Mouse (Mus musculus) heart, embryonic 11.5 days (tissue): ENCODE results near the gene Cox19. TPM values are rescaled to one million over a fixed set of nuclear protein-coding genes. Genes with fewer than 3 reads are reported as not detected.

Experiments
- ATAC-seq: fragments of 200-750 bp; cut with Nextera tagmentation; replicated peaks from 2 replicates; pipeline ENCODE4 v1.8.0; 2017; ENCODE audit warnings: moderate library complexity; ENCODE audit not compliant: insufficient number of reproducible peaks, low FRiP score, low TSS enrichment
- H3K27ac ChIP-seq: fragments of 300-500 bp; sonication (generic); 2 replicates; pipeline ENCODE4 v1.5.1; 2014; ENCODE audit warnings: mild to moderate bottlenecking, low read depth, low read length
- H3K27me3 ChIP-seq: fragments of 300-500 bp; sonication (generic); 2 replicates; pipeline ENCODE4 v1.6.1; 2014; ENCODE audit warnings: mild to moderate bottlenecking, low read length, mixed read lengths; ENCODE audit not compliant: control insufficient read depth, insufficient read depth
- H3K36me3 ChIP-seq: fragments of 300-500 bp; sonication (generic); 2 replicates; pipeline ENCODE4 v1.6.1; 2014; ENCODE audit warnings: mild to moderate bottlenecking, low read length, moderate library complexity, mixed read lengths; ENCODE audit not compliant: control insufficient read depth, insufficient read depth
- H3K4me1 ChIP-seq: fragments of 300-500 bp; sonication (generic); 2 replicates; pipeline ENCODE4 v1.6.1; 2014; ENCODE audit warnings: low read length; ENCODE audit not compliant: control insufficient read depth, insufficient read depth
- H3K4me2 ChIP-seq: fragments of 300-500 bp; sonication (generic); 2 replicates; pipeline ENCODE4 v1.6.1; 2014; ENCODE audit warnings: mild to moderate bottlenecking, moderate library complexity
- H3K4me3 ChIP-seq: fragments of 300-500 bp; sonication (generic); 2 replicates; pipeline ENCODE4 v1.5.1; 2014; ENCODE audit warnings: low read depth, low read length
- H3K9ac ChIP-seq: fragments of 300-500 bp; sonication (generic); 2 replicates; pipeline ENCODE4 v1.6.1; 2014; ENCODE audit warnings: mild to moderate bottlenecking, low read depth, low read length, moderate library complexity
- H3K9me3 ChIP-seq: fragments of 300-500 bp; sonication (generic); replicated peaks from 2 replicates; pipeline ENCODE4 v1.6.1; 2016; ENCODE audit warnings: low read length; ENCODE audit not compliant: control insufficient read depth
- WGBS: fragments of 180-500 bp; shearing (Covaris S2); extraction: QIAGEN DNeasy Blood & Tissue Kit; methylation state at CpG from one replicate; pipeline ENCODE4 v1.1.7; 2014; ENCODE audit not compliant: insufficient replicate concordance; 5-methylcytosine and 5-hydroxymethylcytosine counted together
- polyA plus RNA-seq: library from polyadenylated mRNA; unstranded; fragments of >200 nt; fragmentation: Nextera tagmentation; extraction: Ambion mirVana; gene quantifications from 2 replicates; pipeline ENCODE4 v1.2.1, GENCODE M21; 2014

Cox19 gene
- polyA plus RNA-seq, 1 experiment from 2014 or later = 95.2 TPM

DNA sequence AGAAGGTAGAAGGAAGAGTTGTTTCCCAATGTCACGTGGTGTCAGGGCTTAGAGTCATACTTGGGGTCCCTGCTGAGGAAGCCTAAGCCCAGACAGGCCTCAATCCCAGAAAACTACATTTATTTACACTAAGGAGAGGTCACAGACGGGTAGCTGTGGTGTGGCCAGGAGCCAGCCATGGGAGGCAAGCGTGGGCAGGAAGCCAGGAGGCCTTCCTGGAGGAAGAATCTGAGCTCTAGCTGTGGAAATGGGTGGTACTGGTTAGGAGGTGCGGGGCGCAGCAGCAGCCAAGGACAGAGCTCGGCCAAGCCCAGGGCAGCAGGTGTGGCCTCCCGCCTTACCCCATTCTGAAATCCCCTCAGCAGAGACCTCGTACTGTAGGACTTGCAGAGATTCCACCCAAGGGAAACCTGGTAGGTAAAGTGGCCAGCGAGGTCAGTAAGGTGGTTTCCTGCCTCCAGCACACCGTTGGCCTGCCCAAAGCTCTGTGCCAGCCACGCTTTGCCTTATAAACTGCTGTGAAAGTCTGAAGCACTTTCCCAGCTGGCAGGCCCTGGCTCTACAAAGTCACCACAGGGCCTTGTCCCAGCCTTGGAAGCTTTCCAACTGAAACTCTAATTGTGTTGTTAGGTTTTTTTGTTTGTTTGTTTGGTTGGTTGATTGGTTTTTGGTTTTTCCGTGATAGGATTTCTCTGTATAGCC is 36.1 kb downstream of the Cox19 start:
- Histone ChIP-seq H3K27ac (no peak overlapping the region), H3K36me3 (no peaks in the 10 kb centered on the region), H3K4me2 (no peak overlapping the region), H3K4me3 (no peak overlapping the region), H3K4me1 (no peaks in the 10 kb centered on the region), H3K9ac (no peak overlapping the region), H3K27me3 (no peaks in the 10 kb centered on the region), H3K9me3 (no peaks in the 10 kb centered on the region)
- ATAC-seq = no peak
- WGBS = 78% methylated on average over 12 of the region's 12 CpGs

GRCm38 (mm10) chr5:139313536-139313935 is 37.7 kb downstream of the Cox19 start:
- ATAC-seq = no peak
- Histone ChIP-seq H3K36me3 (no peaks in the 10 kb centered on the region), H3K27me3 (no peaks in the 10 kb centered on the region), H3K4me2 (no peak overlapping the region), H3K9ac (no peak overlapping the region), H3K27ac (no peak overlapping the region), H3K4me3 (no peak overlapping the region), H3K9me3 (no peaks in the 10 kb centered on the region), H3K4me1 (no peaks in the 10 kb centered on the region)
- WGBS = 78% methylated on average over 9 of the region's 9 CpGs

DNA sequence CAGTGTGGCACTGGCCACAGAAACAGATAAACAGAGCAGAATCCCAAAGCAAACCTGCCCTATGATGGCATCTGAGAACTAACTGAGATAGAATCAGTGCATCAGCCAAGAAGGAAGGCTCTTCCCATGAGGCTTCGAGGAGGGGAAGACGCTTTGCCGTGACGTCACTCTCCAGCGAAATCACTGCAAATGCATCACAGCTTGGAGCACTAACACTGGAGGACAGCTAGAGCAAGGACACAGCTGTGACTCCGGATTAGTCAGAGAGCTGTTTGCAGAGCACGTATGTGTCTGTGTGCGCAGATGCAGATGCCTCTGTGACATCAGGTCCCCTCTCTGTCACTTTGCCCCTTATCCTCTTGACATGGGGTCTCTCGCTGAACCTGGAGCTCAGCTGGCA is 39.4 kb downstream of the Cox19 start:
- Histone ChIP-seq H3K9ac (no peak overlapping the region), H3K27ac (no peak overlapping the region), H3K27me3 (no peaks in the 10 kb centered on the region), H3K4me3 (no peak overlapping the region), H3K9me3 (no peaks in the 10 kb centered on the region), H3K36me3 (no peaks in the 10 kb centered on the region), H3K4me2 (no peak overlapping the region), H3K4me1 (no peaks in the 10 kb centered on the region)
- no peak for ATAC-seq
- 85% methylated on average over 9 of the region's 9 CpGs for WGBS

DNA sequence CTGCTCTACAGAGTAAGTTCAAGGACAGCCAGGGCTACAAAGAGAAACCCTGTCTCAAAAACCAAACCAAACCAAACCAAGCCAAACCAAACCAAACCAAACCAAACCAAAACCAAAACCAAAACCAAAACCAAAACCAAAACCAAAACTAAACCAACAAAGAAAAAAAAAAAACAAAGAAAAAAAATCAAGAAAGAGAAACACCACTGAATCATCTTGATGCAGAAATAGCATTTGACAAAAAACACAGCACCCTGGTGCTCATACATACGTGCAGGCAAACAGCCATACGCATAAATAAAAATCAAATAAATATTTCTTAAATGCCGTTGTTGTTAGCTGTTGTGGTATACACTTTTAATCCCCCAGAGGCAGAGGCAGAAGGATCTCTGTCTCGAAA is 40.7 kb downstream of the Cox19 start:
- Histone ChIP-seq H3K9me3 (no peaks in the 10 kb centered on the region), H3K36me3 (no peaks in the 10 kb centered on the region), H3K9ac (no peak overlapping the region), H3K4me3 (no peak overlapping the region), H3K27ac (no peak overlapping the region), H3K4me1 (no peaks in the 10 kb centered on the region), H3K27me3 (no peaks in the 10 kb centered on the region), H3K4me2 (no peak overlapping the region)
- no peak for ATAC-seq
- 76% methylated on average over 4 of the region's 4 CpGs for WGBS

GRCm38 (mm10) chr5:139309946-139310345 is 41.3 kb downstream of the Cox19 start:
- H3K36me3 ChIP-seq = no peaks in the 10 kb centered on the region
- ATAC-seq = no peak
- no peak overlapping the region for H3K4me2 ChIP-seq
- no peaks in the 10 kb centered on the region for H3K9me3 ChIP-seq
- H3K4me1 ChIP-seq = no peaks in the 10 kb centered on the region
- no peaks in the 10 kb centered on the region for H3K27me3 ChIP-seq
- H3K4me3 ChIP-seq = no peak overlapping the region
- H3K9ac ChIP-seq = no peak overlapping the region
- 76% methylated on average over 3 of the region's 3 CpGs for WGBS
- H3K27ac ChIP-seq = no peak overlapping the region

DNA sequence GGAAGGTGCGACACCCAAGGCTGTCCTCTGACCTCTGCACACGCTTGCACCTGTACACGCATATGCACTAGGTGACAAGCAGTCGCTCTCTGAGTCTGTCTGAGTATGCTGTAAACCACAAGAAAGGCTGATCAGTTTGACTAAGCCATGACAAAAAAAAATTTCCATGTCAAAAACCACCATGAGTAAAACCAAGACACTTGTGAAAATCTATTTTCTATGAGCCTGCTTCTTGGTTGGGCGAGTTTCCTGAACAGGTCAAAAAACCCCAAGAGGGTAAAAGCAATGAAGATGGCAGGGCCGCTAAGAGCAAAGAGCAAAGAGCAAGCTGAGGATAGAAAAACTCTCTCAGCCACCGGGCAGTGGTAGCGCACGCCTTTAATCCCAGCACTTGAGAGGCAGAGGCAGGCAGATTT is 47.6 kb downstream of the Cox19 start:
- no peaks in the 10 kb centered on the region for H3K36me3 ChIP-seq
- H3K27ac ChIP-seq = no peak overlapping the region
- H3K4me2 ChIP-seq = no peak overlapping the region
- no peaks in the 10 kb centered on the region for H3K27me3 ChIP-seq
- H3K9ac ChIP-seq = no peak overlapping the region
- H3K4me1 ChIP-seq = no peaks in the 10 kb centered on the region
- no peaks in the 10 kb centered on the region for H3K9me3 ChIP-seq
- H3K4me3 ChIP-seq = no peak overlapping the region
- 84% methylated on average over 9 of the region's 9 CpGs for WGBS
- ATAC-seq = no peak

- Histone ChIP-seq H3K4me3 (no peak overlapping the region), H3K4me1 (no peaks in the 10 kb centered on the region), H3K36me3 (no peaks in the 10 kb centered on the region), H3K27me3 (no peaks in the 10 kb centered on the region), H3K9ac (no peak overlapping the region), H3K4me2 (no peak overlapping the region), H3K9me3 (no peaks in the 10 kb centered on the region), H3K27ac (no peak overlapping the region)
- WGBS = 81% methylated on average over 6 of the region's 6 CpGs
- ATAC-seq = no peak
Observed at GRCm38 (mm10) chr5:139302101-139302500, 49.1 kb downstream of the Cox19 start.

- 71% methylated on average over 5 of the region's 5 CpGs for WGBS
- Histone ChIP-seq H3K4me1 (no peaks in the 10 kb centered on the region), H3K4me3 (no peak overlapping the region), H3K27me3 (no peaks in the 10 kb centered on the region), H3K4me2 (no peak overlapping the region), H3K27ac (no peak overlapping the region), H3K9ac (no peak overlapping the region), H3K9me3 (no peaks in the 10 kb centered on the region), H3K36me3 (no peaks in the 10 kb centered on the region)
- ATAC-seq = no peak
Observed at GRCm38 (mm10) chr5:139297745-139298144, 53.5 kb downstream of the Cox19 start.

GRCm38 (mm10) chr5:139297092-139297491 is 54.1 kb downstream of the Cox19 start:
- no peaks in the 10 kb centered on the region for H3K27me3 ChIP-seq
- no peak overlapping the region for H3K4me3 ChIP-seq
- H3K36me3 ChIP-seq = no peaks in the 10 kb centered on the region
- ATAC-seq = no peak
- no peaks in the 10 kb centered on the region for H3K4me1 ChIP-seq
- no peak overlapping the region for H3K9ac ChIP-seq
- no peak overlapping the region for H3K27ac ChIP-seq
- 85% methylated on average over 10 of the region's 10 CpGs for WGBS
- no peak overlapping the region for H3K4me2 ChIP-seq
- no peaks in the 10 kb centered on the region for H3K9me3 ChIP-seq
